Mouse (Mus musculus) lung, embryonic 14.5 days (tissue): ENCODE measurements around the gene Ltb. TPM values are rescaled to one million over a fixed set of nuclear protein-coding genes. Genes with fewer than 3 reads are reported as not detected.
A peak's percentile ranks its signal among the peaks of the same experiment; 100 is the strongest.

ENCODE experiments used
- ATAC-seq: fragments of 200-750 bp; cut with Nextera tagmentation; 2 replicates; pipeline ENCODE4 v1.8.0; 2017; ENCODE audit warnings: mild to moderate bottlenecking, moderate TSS enrichment, moderate library complexity; ENCODE audit not compliant: insufficient read depth
- DNase-seq: peaks from one replicate; pipeline ENCODE4 v3.0.0-alpha.2; 2015
- H3K27ac ChIP-seq: fragments of 300-500 bp; sonication (generic); 2 replicates; pipeline ENCODE4 v1.5.1; 2014; ENCODE audit warnings: low read depth, mild to moderate bottlenecking, moderate library complexity
- H3K27me3 ChIP-seq: fragments of 300-500 bp; sonication (generic); 2 replicates; pipeline ENCODE4 v1.6.1; 2014; ENCODE audit warnings: low read length, control low read depth; ENCODE audit not compliant: insufficient read depth
- H3K36me3 ChIP-seq: fragments of 300-500 bp; sonication (generic); 2 replicates; pipeline ENCODE4 v1.6.1; 2014; ENCODE audit warnings: control low read depth; ENCODE audit not compliant: insufficient read depth
- H3K4me1 ChIP-seq: fragments of 300-500 bp; sonication (generic); 2 replicates; pipeline ENCODE4 v1.6.1; 2014; ENCODE audit warnings: antibody characterized with exemption, control low read depth; ENCODE audit not compliant: insufficient read depth
- H3K4me2 ChIP-seq: fragments of 300-500 bp; sonication (generic); 2 replicates; pipeline ENCODE4 v1.6.1; 2014; ENCODE audit warnings: mild to moderate bottlenecking
- H3K4me3 ChIP-seq: fragments of 300-500 bp; sonication (generic); 2 replicates; pipeline ENCODE4 v1.5.1; 2014; ENCODE audit warnings: low read depth, low read length
- H3K9ac ChIP-seq: fragments of 300-500 bp; sonication (generic); 2 replicates; pipeline ENCODE4 v1.6.1; 2014
- H3K9me3 ChIP-seq: fragments of 300-500 bp; sonication (generic); 2 replicates; pipeline ENCODE4 v1.6.1; 2016; ENCODE audit warnings: low read depth, low read length, control low read depth
- CTCF ChIP-seq: IDR thresholded peaks from 2 replicates; pipeline ENCODE4 v1.5.1; 2016; ENCODE audit warnings: antibody characterized with exemption, low read depth
- WGBS: fragments of 180-500 bp; shearing (Covaris S2); extraction: QIAGEN DNeasy Blood & Tissue Kit; methylation state at CpG from one replicate; pipeline ENCODE4 v1.1.7; 2014; 5-methylcytosine and 5-hydroxymethylcytosine counted together
- polyA plus RNA-seq: library from polyadenylated mRNA; unstranded; fragments of >200 nt; fragmentation: Nextera tagmentation; extraction: Ambion mirVana; gene quantifications from 2 replicates; pipeline ENCODE4 v1.2.1, GENCODE M21; 2014

The Ltb gene
- polyA plus RNA-seq, 1 experiment from 2014 or later = not detected

DNA sequence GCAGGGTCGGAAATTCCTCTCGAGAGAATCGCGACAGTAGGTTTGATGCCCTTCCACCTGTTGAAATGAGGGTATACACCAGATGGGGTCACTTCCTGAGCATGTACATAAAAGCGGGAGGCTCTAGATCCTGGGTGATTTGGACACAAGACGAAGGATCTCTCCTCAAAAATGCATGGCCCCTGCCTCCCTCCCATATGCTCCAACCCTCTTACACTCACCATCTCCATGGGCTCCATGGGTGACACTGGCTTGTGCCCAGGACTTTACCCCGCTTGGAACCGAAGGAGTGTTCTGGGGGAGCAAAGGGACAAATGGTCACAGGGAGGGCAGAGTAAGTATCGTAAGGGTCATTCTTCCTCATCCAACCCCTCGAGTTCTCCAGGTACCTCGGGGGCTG, 32.8 kb upstream of the Ltb start:
- Histone ChIP-seq H3K4me1 (peaks cover 13% of the 10 kb centered on the region; the same call in 1 of the 2 replicates), H3K9me3 (no peaks in the 10 kb centered on the region), H3K9ac (no peak overlapping the region), H3K27me3 (no peaks in the 10 kb centered on the region), H3K4me2 (peak overlapping the region; percentile 99; the same call in 1 of the 2 replicates), H3K27ac (no peak overlapping the region), H3K4me3 (no peak overlapping the region), H3K36me3 (peaks cover 66% of the 10 kb centered on the region)
- ATAC-seq = no peak
- TF ChIP-seq CTCF = no peak
- WGBS = 83% methylated on average over 11 of the region's 11 CpGs
- DNase-seq = no peak

DNA sequence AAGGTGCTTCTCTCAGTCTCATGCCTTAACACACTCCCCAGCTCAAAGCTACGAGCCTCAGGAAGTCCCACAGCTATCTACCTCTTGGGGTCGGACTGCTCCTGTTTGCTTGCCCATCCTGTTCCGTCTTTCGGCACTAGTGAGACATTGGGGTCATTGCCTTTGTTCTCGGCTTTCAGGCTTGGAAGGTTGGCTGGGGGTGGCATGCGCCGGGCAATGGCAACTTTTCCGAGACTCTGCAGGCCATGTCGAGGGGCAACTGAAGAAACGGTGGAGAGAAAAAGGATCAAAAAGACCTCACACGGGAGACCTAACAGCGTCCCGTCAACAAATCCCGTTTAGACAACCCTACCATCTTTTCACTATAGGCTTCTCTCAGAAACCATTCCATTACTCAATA, 32.1 kb upstream of the Ltb start:
- TF ChIP-seq CTCF = no peak
- no peak overlapping the region for H3K27ac ChIP-seq
- peak overlapping the region; percentile 100 for H3K4me3 ChIP-seq
- peak overlapping the region; percentile 99 for H3K4me2 ChIP-seq
- H3K4me1 ChIP-seq = peaks cover 13% of the 10 kb centered on the region; the same call in 1 of the 2 replicates
- peak overlapping the region; percentile 98 for H3K9ac ChIP-seq
- DNase-seq (no peak), ATAC-seq (no peak)
- H3K27me3 ChIP-seq = no peaks in the 10 kb centered on the region
- H3K36me3 ChIP-seq = peaks cover 59% of the 10 kb centered on the region
- no peaks in the 10 kb centered on the region for H3K9me3 ChIP-seq
- WGBS = 56% methylated on average over 14 of the region's 14 CpGs

DNA sequence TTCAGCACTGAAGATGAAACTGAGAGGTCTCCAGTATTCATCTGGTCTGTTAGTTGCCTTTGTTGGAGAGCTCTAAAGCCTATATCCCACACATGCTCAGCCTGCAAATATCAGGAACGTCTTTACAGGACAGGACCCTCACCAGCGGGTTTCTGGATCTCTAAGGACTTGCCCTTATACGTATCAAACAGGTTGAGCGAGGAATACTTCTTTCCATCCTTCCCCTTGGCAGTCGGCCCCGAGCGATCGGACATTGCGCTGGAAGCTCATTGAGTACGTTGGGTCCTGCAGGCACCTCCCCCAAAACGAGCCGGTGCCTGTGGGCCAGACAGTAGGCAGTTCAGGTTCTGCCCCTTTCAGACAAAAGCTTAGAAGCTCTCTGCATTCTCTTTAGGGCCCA, 31.5 kb upstream of the Ltb start:
- peak overlapping the region; percentile 99 for H3K4me2 ChIP-seq
- H3K4me1 ChIP-seq = peaks cover 13% of the 10 kb centered on the region; the same call in 1 of the 2 replicates
- peaks cover 53% of the 10 kb centered on the region for H3K36me3 ChIP-seq
- 19% methylated on average over 12 of the region's 12 CpGs for WGBS
- no peak for ATAC-seq
- H3K4me3 ChIP-seq = peak overlapping the region; percentile 100
- TF ChIP-seq CTCF = no peak
- no peak overlapping the region for H3K27ac ChIP-seq
- peak; percentile 39 for DNase-seq
- peak overlapping the region; percentile 98 for H3K9ac ChIP-seq
- H3K9me3 ChIP-seq = no peaks in the 10 kb centered on the region
- no peaks in the 10 kb centered on the region for H3K27me3 ChIP-seq

GRCm38 (mm10) chr17:35163326-35164081, 30.7 kb upstream of the Ltb start:
- no peak for TF ChIP-seq CTCF
- peak overlapping the region; percentile 99 for H3K4me2 ChIP-seq
- DNase-seq = no peak
- peak overlapping the region; percentile 100 for H3K4me3 ChIP-seq
- peaks cover 45% of the 10 kb centered on the region for H3K36me3 ChIP-seq
- H3K9me3 ChIP-seq = no peaks in the 10 kb centered on the region
- H3K27me3 ChIP-seq = no peaks in the 10 kb centered on the region
- WGBS = 11% methylated on average over 8 of the region's 8 CpGs
- peak overlapping the region; percentile 99; the same call in 1 of the 2 replicates for H3K27ac ChIP-seq
- H3K9ac ChIP-seq = peak overlapping the region; percentile 98
- peaks cover 13% of the 10 kb centered on the region; the same call in 1 of the 2 replicates for H3K4me1 ChIP-seq
- no peak for ATAC-seq

GRCm38 (mm10) chr17:35164218-35164567, 30.0 kb upstream of the Ltb start:
- peak overlapping the region; percentile 98 for H3K9ac ChIP-seq
- peak overlapping the region; percentile 100 for H3K4me3 ChIP-seq
- no peak for TF ChIP-seq CTCF
- DNase-seq = no peak
- no peaks in the 10 kb centered on the region for H3K9me3 ChIP-seq
- WGBS = 0% methylated on average over 28 of the region's 28 CpGs
- H3K4me2 ChIP-seq = peak overlapping the region; percentile 99
- no peaks in the 10 kb centered on the region for H3K27me3 ChIP-seq
- peak overlapping the region; percentile 99 for H3K27ac ChIP-seq
- H3K4me1 ChIP-seq = peaks cover 13% of the 10 kb centered on the region; the same call in 1 of the 2 replicates
- ATAC-seq = no peak
- peaks cover 38% of the 10 kb centered on the region for H3K36me3 ChIP-seq

DNA sequence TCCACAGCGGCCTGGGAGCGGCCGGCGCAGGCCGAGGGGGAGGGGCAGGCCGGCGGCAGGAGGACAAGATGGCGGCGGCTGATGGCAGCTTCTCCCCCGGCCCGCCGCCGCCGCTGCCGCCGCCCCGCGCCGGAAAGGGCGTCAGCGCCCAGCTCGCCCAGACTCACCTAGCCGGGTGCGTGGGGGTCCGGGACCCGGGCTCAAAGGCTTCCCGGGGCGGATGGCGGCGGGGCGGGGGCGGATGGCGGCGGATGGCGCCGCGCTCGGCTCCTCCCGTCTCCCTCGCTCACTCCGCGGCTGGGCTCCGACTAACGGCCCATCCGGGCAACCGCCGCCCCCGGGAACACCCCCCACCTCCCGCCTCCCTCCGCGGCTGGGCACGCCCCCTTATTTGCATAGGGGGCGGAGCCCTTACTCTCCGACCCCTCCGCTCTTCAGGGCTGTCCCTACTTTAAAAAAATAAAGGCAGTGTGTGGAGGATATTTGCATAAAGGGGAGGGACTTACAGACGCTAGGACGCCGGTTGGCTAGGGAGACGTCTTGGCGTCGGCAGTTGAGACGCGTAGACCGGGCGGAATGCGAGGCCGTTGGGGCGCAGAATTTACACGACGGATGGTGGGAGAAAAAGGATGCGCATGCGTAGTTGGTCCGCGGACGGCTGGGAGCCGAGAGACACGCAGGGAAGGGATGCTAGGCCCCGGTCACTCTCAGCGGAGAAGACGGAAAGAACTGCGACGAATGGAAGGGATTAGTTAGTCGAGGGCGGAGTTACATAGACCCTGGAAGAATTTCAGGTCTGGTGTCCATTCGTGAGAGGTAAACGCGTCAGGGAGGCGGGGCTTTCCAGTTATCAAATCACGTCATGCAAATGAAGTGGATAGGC, 29.4 kb upstream of the Ltb start, which contains the start of gene Prrc2a:
TSS of gene Prrc2a (minus strand) at position 330 of the 883 bp plus-strand sequence.
- Histone ChIP-seq H3K4me2 (peak within 1 kb of the TSS; percentile 99), H3K9ac (peak within 1 kb of the TSS; percentile 98), H3K4me1 (peaks cover 13% of the 10 kb centered on the region; the same call in 1 of the 2 replicates), H3K4me3 (peak within 1 kb of the TSS; percentile 100), H3K27me3 (no peaks in the 10 kb centered on the region), H3K27ac (peak within 1 kb of the TSS; percentile 99), H3K9me3 (no peaks in the 10 kb centered on the region), H3K36me3 (peaks cover 32% of the 10 kb centered on the region)
- under 1% methylated on average over 64 of the region's 89 CpGs for WGBS
- peak; percentile 96 for ATAC-seq
- peak; percentile 99 for DNase-seq
- no peak for TF ChIP-seq CTCF
